Mouse (Mus musculus) kidney, adult 11 months (tissue): ENCODE measurements around the gene Tmem220.
"Not testable (repeated sequence)": the region's sequence is repeated elsewhere in the genome, so short reads cannot be mapped to it uniquely, and the experiment has no call there.

ENCODE experiments used
- DNase-seq: peaks from one replicate; pipeline ENCODE4 v3.0.0; 2022

Tmem220 gene

DNA sequence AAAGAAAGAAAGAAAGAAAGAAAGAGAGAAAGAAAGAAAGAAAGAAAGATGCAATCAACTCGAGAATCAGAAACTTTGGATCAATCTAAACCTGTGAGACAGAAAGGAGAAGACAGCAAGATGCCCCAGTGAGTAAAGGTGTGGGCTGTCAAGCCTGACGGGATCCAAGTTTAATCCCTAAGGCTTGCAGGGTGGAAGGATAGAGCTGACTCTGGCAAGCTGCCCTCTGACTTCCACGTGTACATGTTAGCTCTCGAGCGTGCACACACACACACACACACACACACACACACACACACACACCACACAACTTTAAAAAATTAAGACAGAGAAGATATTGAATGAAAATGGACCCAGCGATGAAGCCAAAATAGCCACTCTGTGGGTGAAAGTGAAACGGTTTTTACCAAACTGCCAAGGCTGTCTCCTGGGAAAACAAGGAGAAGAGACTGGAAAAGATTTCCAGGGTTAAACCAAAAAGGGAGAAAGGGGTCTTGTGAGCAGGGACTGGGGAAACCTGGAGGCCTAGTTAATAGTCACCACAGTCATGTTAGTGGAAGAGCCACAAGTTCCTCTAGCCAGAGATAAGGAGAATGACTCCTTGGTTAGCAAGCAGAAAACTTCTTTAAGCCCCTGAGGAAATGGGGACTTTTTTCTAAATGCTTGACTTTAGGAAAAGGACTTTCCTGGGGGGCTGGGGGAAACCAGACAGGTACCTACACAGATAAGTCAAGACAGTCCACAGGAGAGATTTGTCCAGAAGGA lies 5.1 kb upstream of the Tmem220 start:
- peak; percentile 48 for DNase-seq

DNA sequence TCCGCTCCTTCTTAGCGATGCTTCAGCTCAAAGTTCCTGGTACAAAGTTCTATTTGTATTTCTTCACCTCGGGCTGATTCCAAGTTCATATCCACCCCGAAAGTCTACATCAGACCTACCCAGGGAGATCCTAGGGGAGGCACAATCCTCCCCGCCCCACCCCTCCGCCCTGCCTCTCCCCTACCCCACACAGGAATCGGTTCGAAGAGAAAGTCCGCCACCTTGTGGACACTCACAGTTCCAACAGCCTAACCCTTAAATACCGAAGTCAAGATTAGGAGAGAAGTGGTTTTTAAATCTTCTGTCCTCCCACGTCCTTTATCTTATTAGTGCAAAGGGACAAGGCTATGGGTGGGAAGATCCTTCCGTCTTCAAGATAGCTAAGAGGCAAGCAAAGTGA lies 4.0 kb upstream of the Tmem220 start:
- DNase-seq = peak; percentile 52

DNA sequence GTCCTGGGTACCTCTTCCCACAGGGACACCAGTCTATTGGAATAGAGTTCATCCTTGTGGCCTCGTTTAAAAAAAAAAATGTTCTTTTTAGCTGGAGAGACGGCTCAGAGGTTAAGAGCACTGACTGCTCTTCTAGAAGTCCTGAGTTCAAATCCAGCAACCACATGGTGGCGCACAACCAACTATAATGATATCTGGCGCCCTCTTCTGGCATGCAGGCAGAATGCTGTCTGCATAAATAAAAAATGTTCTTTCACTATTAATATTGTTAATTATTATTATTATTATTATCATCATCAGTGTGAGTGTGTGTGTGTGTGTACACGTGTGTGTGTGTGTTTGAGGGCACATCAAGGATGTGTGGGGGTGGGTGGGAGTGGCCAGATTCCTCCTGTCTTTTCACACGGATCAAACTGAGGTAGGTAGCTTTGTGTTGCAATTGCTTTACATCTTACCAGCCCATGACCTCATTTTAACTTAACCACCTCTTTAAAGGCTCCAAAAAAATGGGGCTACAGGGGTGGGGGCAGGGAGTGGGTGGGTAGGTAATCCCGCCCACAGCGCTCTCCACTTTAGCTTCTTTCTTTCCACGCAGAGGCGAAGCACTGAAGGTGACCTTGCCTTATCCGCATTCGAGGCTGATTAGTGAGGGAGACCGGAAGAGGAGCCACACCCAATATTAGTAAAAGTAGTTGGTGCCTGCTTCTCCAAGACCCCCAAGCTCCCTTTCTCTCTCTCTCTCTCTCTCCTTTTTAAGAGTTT lies 2.4 kb upstream of the Tmem220 start:
- no peak for DNase-seq

DNA sequence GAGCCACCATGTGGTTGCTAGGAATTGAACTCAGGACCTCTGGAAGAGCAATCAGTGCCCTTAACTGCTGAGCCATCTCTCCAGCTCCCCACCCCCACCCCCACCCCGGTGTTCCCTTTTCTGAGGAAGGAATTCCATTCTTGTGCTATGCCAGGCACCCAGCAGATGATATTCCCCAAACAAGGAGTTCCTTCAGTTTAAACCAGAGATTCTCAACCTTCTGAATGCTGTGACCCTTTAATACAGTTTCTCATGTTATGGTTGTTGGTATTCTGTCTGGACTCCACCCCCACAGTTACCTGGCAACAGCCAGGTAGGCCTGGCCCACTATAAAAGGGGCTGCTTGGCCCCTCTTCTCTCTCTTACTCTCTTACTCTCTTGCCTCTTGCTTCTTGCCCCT lies 1.8 kb upstream of the Tmem220 start:
- DNase-seq = not testable (repeated sequence)

DNA sequence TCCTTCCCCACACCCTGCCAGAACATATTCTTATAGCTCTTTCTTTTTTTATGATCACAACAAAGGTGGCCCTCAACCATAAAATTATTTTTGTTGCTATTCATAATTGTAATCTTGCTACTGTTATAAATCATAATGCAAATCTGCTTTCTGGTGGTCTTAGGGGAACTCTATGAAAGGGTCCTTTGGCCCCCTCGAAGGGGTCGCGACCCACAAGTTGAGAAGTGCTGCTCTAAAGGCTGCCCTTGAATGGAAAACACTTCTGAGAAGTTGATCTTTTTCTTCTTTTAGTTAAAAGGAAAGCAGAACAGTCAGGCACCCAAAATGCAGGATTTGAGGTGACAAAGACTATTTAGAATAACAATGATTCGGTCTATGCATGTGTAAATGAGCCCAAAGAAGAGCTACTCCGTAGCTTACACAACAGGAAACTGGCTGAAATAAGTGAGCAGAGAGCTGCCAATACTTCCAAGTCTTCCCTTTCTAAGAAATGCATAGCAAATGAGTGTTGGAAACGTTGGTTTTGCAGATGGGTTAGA lies 1.1 kb upstream of the Tmem220 start:
- DNase-seq = no peak

DNA sequence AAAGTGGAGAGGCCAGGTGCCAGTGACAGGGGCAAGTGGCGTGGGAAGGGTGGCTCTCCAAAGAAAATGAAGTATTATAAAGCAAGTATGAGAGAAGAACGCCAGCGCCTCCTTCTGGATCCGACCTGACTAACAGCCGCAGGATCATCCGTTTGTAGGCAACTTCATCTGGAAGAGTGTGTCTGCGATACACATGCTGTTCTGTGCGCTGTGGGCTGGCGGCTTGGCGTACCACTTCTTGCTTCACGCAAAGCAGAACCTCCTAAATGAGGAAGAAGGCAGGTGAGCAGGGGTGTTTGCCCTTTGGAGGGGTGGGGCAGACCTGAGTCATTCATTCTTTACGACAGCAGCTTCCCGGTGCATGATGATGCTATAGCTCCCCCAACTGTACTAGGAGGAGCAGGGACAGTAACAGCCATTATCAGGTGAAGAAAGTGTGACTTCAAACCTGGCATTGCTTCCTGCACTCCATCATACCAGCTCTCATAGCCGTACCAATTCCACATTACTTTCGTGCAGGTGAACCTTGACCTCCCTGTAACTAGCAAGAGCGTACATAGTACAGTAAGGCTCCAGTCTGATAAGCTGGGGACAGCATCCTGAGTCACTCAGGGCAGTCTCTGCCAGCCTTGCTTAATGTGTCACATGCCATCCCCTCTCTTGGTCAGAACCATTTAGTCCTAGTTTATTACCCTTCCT lies 6.1 kb downstream of the Tmem220 start:
- DNase-seq = no peak

DNA sequence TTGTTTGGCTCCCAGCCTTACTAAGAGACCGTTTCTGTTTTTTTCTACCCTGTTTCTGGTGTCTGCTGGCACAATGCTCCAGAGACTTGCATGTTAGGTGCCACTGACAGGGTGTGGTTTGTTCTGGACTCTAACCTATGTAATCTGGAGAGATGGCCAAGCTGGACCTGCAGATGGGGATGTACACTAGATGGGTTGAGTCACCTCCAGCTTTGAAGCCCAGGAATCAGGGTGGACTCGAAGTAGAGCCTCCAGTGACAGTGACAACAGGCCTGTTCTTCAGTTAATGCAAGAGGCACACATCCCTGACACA lies 6.6 kb downstream of the Tmem220 start:
- DNase-seq = no peak

DNA sequence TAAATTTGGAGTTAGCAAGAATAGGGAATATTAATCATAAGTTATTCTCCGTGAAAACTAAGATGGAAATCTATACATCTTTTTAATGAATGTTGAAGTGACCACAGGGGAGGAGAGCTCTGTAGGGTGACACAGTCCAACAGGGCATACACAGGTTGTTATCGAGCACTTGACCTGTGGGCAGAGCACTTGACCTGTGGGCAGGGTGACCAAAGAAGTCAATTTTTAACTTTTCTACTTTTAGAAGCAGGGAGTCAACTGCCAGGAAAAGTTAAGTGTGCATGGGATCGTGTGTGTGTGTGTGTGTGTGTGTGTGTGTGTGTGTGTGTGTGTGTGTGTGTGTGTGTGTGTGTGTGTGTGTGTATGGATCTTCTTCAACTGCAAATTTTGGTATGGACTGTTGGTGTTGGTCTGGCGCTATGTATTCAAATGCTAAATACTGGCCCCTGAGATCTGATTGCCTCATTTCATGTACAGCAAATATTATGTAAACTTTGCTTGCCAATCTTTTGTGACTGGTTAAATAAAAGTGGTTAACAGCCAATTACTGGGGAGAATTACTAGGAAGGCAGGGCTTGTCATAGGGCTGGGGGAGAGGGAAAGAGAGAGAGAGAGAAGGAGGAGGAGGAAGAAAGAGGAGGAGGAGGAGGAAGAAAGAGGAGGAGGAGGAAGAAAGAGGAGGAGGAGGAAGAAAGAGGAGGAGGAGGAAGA lies 10.0 kb downstream of the Tmem220 start:
- DNase-seq = peak; percentile 54

DNA sequence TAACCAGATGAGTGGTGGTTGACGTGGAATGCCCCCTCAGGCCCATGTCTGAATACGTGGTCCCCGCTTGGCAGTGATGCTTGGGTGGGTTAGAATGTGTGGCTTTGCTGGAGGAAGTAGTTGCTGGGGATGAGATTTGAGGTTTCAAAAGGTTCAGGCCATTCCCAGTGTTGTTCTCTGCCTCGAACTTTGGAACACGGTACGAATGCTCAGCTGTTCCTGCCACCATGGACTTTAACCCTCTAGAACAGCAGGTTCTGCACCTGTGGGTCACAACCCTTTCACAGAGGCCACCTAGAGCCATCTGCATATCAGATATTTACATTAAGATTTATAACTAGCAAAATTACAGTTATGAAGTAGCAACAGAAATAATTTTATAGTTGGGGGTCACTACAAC lies 11.3 kb downstream of the Tmem220 start:
- peak; percentile 57 for DNase-seq

DNA sequence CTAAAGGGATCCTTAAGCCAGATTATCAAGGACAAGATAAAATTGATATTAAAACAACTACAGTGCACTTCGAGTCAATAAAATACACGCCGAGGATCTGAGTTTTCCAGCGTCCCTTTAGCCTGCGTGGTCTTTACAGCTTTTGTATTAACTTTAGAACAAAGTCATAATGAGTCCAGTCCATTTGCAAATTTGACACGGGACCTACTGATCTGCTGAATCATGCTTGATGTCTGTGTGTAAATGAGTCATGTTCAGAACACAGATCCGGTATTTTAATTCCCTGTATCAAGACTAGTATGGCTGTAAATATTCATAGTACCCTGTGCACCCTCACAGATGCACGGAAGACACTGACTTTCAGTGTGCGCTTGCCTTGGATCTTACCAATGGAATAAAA lies 11.9 kb downstream of the Tmem220 start:
- no peak for DNase-seq

DNA sequence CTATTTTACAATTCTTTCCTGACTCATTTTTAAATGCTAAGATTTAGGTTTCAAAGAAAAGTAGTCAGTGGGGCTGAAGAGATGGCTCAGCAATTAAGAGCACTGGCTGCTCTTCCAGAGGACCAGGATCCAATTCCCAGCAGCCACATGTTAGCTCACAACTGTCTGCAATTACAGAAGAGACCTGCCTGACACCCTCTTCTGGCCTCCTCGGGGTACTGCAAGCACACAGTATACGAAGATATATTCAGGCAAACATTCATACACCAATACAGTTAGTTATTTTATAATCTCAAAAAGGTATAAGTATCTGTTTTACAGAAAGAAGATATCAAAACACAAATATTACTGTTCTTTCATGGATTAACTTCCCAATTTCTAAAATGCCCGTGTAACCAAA lies 14.8 kb downstream of the Tmem220 start:
- no peak for DNase-seq

DNA sequence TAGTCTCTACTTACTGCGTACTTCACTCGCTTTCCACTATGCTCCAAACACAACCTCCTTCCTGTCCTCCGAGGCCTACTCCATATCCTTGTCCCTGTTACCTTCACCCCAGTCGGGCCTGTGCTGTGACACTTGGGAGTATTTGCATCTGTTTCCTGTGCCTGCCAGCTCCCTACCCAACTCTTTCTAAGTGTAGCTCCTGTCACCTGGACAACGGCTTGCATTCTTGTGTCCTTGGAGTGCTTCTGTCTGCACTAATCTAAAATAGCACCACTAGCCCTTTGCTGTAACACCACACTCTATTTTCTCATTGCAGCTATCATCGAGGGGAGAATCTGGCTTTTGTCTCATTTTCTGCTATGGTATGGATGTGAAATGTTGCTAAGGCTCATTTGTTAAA lies 15.5 kb downstream of the Tmem220 start:
- DNase-seq = no peak

DNA sequence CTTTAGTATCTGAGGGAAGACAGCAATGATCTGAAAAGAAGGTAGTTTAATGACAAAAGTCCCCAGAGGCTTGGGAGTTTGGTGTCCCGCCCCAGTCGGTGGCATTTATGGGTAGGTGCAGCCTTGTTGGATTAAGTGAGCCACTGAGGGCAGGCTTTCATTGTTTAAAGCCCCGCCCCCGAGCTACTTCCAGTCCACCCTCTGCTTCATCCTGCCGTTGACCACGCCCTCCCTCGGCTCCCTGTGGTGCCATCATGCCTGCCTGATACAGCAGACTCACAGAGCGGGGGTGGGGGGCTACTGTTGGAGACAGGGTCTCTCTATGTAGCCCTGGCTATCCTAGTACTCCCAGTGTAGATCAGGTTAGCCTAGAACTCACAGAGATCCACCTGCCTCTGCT lies 18.1 kb downstream of the Tmem220 start:
- no peak for DNase-seq

DNA sequence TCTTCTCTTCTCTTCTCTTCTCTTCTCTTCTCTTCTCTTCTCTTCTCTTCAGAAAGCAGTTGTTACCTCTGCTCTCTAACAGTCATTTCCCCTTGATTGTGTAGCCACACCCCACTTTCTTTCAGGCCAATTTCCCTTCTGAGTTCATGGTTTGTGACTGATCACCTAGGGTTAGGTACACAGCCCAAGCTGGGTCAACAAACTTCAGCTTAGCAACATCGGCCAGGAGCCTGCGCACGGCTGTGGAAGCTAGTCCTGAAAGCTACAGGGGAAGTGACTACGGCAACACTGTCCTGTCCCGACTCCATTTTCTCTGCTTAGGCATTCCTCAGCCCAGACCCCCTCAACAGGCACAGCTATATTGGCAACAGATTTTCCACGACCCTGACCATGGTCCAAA lies 20.0 kb downstream of the Tmem220 start:
- no peak for DNase-seq

DNA sequence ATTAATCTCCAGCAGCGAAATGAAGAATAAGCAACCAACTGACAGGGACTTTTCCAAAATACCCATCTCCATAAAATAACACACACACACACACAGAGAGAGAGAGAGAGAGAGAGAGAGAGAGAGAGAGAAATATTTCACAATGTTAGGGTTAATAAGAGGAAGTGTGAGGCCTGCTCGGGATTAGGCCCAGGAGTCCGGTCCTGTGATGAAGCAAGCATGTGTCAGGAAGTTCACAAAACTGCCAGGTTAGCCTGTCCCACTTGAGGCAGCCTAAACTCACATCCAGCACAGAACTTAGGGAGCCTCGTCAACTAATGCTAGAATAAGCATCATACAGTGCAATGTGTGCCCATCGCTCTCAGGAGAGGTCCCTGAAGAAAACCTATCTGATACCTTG lies 22.2 kb downstream of the Tmem220 start:
- no peak for DNase-seq

DNA sequence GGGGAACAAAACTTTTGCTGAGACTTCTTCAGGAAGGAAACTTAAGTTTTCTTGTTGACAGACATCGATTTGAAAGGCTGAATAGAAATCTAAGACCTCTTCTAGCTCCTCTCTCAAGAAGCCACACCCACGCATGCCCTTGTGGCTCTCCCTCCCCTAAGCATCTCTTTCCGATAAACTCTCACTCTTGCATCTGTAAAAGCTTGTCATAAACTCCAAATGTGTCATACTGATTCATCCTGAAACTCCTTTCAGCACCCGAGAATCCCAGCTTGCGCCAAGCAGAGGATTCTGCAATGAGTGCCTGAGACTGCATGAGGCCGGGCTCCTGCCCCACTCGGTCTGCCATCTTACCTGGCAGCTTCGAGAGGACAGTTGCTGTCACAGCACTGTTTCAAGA lies 23.5 kb downstream of the Tmem220 start:
- no peak for DNase-seq

DNA sequence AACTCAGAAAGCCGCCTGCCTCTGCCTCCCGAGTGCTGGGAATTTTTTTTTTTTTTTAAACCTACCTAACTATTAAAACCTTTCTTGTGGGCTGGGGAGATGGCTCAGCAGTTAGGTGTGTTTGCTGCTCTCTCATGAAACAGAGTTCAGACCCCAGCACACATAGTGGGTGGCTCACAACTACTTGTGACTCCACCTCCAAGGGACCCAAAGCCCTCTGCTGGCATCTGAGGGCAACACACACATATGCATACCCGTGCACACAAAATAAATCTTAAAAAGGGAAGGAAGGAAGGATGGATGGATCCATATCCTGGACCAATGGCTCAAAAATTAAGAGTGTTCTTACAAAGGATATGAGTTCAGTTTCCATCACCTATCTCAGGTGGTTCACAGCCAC lies 24.3 kb downstream of the Tmem220 start:
- DNase-seq = no peak

DNA sequence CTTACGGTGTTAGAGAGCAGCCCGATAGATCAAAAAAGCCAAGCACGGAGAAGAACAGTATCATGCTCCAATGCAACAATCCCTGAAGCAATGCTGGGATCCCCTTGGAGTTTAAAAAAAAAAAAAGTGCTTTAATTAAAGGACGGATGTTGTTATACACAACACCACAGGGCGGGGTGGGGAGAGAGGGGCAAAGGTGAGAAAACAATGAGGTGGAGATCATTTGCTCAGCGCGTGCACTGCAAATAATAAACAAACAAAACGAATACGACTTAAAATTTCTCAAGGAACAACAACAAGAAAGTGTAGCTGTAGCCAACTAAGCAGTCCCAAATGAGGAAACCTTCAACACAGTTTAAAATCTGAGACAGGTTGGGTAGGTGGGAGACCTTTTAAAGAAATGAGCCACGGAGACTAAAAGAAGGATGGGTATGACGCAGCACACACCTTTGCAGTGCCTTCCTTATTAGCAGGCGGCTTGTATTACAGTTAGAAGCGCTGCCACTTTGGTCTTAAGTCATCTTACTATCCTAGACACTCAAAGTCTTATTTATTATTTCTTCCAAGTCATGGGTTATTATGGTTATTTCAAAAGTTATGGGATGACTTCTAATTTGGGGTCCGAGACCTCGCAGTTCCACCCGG lies 26.8 kb downstream of the Tmem220 start:
- no peak for DNase-seq

DNA sequence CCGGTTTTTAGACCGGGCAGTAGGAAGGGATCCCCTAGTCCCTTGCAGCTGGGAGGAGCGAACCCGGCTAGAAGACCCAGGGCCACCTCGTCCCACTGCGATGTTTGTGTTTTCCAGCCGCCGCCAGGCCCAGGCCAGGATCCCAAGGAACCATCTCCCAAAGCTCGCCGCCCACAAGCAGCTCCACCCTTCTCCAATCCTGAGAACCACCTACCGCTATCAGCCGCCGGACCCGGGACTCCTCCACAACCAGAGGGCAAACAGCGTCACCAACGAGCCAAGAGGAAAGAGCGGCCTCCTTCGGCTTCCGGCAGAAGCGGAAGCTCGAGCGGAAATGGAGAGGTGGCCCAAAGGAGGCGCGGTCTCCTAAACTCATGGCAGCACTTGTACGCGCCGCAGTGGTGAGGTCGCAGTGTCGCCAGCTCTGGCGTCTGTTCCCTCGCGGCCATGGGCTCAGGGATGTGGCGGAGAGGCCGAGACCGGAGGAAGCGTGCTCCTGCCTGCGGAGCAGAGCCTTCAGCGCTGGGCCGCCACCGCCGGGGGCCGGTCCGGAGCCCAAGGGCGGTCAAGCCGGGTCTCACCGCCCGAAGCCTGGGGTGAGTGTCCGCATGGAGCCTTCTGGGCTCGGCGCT lies 27.5 kb downstream of the Tmem220 start, which contains the start of the genes Adprm and Sco1:
Gene Adprm (minus strand): TSS at position 274 of the 632 bp plus-strand sequence.
Gene Sco1 (plus strand): TSS at position 350 of the 632 bp plus-strand sequence.
- peak; percentile 92 for DNase-seq

DNA sequence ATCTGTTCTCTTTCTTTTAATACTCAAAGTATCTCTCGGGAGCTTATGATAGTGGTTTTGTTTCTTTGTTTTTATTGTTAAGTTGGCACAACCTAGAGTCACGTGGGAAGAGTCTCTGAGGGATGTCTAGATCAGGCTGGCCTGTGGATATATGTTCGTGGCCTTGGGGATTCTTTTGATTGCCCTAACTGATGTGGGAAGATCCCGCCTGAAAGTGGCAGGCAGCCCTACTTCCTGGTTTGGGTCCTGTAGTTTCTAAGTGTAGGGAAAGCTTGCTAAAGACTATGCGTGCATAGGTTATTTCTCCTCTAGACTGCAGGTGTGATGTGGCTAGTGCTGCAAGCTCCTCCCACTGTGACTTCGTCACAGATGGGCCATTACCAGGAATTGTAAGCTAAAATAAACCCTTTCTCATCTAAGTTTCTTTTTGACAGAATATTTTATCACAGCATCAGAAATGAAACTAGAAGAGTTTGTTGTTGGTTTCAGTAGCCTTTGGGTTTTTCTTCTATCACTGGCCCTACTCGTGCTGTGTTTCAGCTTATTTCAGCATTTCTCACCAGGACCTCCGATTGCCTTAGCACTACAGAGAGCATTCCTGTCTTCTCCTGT lies 29.9 kb downstream of the Tmem220 start:
- no peak for DNase-seq

DNA sequence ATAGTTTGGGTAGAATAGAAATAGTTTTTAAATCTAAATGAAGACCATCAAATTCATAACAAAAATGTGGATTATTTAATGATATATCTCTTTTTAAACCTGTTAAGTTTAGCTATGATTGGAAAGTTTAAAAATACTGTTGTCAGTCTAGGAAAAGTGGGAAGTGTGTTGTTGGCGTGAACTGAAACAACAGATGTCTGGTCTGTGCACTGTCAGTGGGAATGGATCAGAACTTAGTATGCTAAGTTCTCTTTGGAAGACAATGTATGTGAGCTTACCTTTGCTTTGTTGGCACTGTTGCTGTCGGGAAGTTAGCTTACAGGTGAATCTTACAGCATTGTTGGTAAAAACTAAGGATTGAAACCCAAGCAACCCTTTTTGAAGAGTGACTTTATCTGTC lies 36.4 kb downstream of the Tmem220 start:
- DNase-seq = no peak

DNA sequence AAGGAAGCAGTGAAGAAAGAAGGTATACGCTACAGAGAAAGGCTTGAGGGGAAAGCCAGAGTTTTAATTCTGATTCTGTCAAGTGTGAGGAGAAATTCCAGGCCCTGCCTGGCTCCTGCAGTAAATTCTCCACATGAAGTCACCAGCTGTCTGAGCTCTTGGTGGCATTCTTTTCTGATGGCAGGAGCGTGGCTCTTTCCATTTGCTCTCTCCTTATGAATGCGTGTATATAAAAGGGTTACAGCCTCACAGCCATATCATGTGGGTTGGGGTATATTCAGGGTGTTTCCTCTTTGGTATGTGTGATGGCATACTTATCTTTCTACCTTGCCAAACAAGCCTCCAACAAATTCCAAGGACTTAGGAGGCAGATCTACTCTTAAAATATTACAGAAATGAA lies 37.8 kb downstream of the Tmem220 start:
- no peak for DNase-seq
